Mouse (Mus musculus): Measurements from ENCODE around the gene Slc4a11. TPM values are rescaled to one million over a fixed set of nuclear protein-coding genes. Genes with fewer than 3 reads are reported as not detected.
A peak's percentile ranks its signal among the peaks of the same experiment; 100 is the strongest.

Gene Slc4a11
- polyA plus RNA-seq (2012; rRNA removed): 1.7 TPM in 2 replicates

DNA sequence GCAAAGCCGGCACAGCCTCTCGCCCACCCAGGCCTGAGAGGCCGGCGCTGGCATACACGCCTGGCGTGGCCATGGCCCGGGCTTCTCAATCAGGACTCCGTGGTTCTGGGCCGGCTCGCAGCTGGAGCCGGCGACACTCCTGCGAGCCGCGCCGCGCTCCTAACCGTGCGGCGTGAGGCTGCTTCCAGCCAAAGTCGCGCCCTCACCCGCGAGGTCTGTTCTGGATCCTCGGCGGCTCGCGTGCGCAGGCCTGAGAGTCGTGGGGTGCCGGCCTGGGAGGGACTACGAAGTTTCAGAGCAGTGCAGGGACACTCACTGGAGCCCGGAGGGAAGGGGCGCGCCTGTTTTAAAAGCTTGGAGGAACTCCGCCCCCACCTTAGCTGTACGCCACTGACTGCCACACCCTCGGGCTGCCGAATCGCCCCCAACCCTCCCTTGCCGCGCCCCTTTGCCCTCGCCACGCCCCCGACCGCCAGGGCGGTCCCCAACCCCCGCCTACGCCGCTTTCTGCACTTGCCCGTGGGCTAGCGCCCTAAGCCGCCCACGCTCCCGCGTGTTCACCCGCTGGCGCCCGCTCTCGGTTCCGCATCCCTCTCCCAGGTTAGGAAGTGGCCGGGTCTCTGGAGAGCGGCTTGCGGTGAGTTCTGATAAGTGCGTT, at the start of gene Slc4a11:
Slc4a11 (minus strand) TSS at position 367 of the 658 bp plus-strand sequence.
- TF ChIP-seq CTCF (IDR thresholded peaks at IDR 0.05; ENCODE audit: insufficient read depth, low read length) (no peak), POLR2A (IDR thresholded peaks at IDR 0.05; ENCODE audit: borderline replicate concordance, extremely low read depth, low read depth, low read length) (no peak)
- WGBS: under 1% methylated on average over 65 of the region's 65 CpGs
- Histone ChIP-seq H3K4me3 (replicated peaks; ENCODE audit: extremely low read depth, low read depth, low read length) (peak within 1 kb of the TSS; percentile 48), H3K4me1 (ENCODE audit: control insufficient read depth, insufficient read depth, low read length) (peaks cover 2% of the 10 kb centered on the region)
- DNase-seq: peak; percentile 69

DNA sequence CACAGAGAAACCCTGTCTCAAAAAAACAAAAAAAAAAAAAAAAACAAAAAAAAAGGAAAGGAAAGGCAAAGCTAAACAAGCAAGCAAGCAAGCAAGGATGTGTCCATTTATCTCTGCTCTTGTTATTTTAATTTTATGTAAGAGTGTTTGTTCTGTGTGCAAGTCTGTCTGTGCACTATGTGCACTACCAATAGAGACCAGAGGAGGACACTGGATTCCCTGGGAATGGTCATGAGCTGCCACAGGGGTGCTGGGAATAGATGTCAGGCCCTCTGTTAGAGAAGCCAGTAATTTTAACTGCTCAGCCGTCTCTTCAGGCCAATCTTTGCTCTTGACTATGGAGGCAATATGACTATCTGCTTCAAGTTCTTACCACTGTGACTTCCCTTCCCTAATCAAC, 46.3 kb upstream of the Slc4a11 start:
- no peak for DNase-seq
- WGBS: 96% methylated on average over 1 of the region's 1 CpGs
- Histone ChIP-seq H3K4me3 (replicated peaks; ENCODE audit: extremely low read depth, low read depth, low read length) (no peak overlapping the region), H3K4me1 (ENCODE audit: control insufficient read depth, insufficient read depth, low read length) (no peaks in the 10 kb centered on the region)
- TF ChIP-seq POLR2A (IDR thresholded peaks at IDR 0.05; ENCODE audit: borderline replicate concordance, extremely low read depth, low read depth, low read length) (no peak), CTCF (IDR thresholded peaks at IDR 0.05; ENCODE audit: insufficient read depth, low read length) (no peak)

DNA sequence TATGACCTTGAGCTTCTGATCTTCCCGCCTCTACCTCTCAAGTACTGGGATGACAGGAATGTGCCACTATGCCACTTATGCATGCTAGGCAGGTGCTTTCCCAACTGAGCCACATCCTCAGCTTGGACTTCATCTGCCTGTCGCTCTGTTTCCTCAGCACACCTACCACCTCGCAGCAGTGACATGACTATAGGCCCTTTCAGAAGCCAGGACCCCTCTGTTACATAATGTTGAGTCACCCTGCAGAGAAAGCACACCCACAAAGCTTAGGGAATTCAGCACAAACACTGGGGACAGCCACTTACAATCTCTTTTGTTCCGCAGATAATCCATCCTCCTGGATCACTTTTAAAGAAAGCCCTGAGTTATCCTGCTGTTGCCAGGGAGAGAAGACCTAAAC, 42.8 kb upstream of the Slc4a11 start:
- Histone ChIP-seq H3K4me3 (replicated peaks; ENCODE audit: extremely low read depth, low read depth, low read length) (no peak overlapping the region), H3K4me1 (ENCODE audit: control insufficient read depth, insufficient read depth, low read length) (no peaks in the 10 kb centered on the region)
- 62% methylated on average over 4 of the region's 4 CpGs for WGBS
- no peak for DNase-seq
- TF ChIP-seq CTCF (IDR thresholded peaks at IDR 0.05; ENCODE audit: insufficient read depth, low read length): no peak
- no peak for TF ChIP-seq POLR2A (IDR thresholded peaks at IDR 0.05; ENCODE audit: borderline replicate concordance, extremely low read depth, low read depth, low read length)

GRCm38 (mm10) chr2:130738019-130738418, 40.7 kb upstream of the Slc4a11 start:
- WGBS: 83% methylated on average over 6 of the region's 6 CpGs

DNA sequence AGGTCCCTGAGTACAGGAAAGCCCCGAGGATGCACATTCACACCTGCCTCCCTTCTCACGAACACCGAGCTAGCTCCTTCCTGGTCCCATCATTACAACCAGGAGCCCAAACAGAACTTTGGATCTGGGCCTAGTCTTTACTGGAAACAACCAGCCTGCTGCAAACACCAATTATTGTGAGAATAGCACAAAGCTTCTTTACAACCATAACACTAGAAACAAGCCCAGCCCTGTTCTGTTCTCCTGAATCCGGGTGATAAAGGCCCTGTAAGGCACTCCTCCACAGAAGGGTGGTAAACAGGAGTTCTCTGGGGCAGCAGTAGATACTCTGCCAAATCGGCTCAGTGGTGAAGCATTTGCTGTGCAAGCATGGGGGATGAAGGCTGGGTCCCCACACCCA, 38.0 kb upstream of the Slc4a11 start:
- 75% methylated on average over 5 of the region's 5 CpGs for WGBS
- no peak for DNase-seq
- Histone ChIP-seq H3K4me1 (ENCODE audit: control insufficient read depth, insufficient read depth, low read length) (no peaks in the 10 kb centered on the region), H3K4me3 (replicated peaks; ENCODE audit: extremely low read depth, low read depth, low read length) (no peak overlapping the region)
- no peak for TF ChIP-seq POLR2A (IDR thresholded peaks at IDR 0.05; ENCODE audit: borderline replicate concordance, extremely low read depth, low read depth, low read length)
- no peak for TF ChIP-seq CTCF (IDR thresholded peaks at IDR 0.05; ENCODE audit: insufficient read depth, low read length)

More at GRCm38 (mm10) chr2:130738019-130738418, 40.7 kb upstream of the Slc4a11 start:
- H3K4me3 ChIP-seq (replicated peaks; ENCODE audit: extremely low read depth, low read depth, low read length): no peak overlapping the region
- no peak for TF ChIP-seq CTCF (IDR thresholded peaks at IDR 0.05; ENCODE audit: insufficient read depth, low read length)
- TF ChIP-seq POLR2A (IDR thresholded peaks at IDR 0.05; ENCODE audit: borderline replicate concordance, extremely low read depth, low read depth, low read length): no peak
- DNase-seq: no peak
- no peaks in the 10 kb centered on the region for H3K4me1 ChIP-seq (ENCODE audit: control insufficient read depth, insufficient read depth, low read length)

- no peak overlapping the region for H3K4me3 ChIP-seq (replicated peaks; ENCODE audit: extremely low read depth, low read depth, low read length)
- no peaks in the 10 kb centered on the region for H3K4me1 ChIP-seq (ENCODE audit: control insufficient read depth, insufficient read depth, low read length)
- WGBS: 62% methylated on average over 3 of the region's 3 CpGs
- TF ChIP-seq POLR2A (IDR thresholded peaks at IDR 0.05; ENCODE audit: borderline replicate concordance, extremely low read depth, low read depth, low read length): no peak
- TF ChIP-seq CTCF (IDR thresholded peaks at IDR 0.05; ENCODE audit: insufficient read depth, low read length): no peak
- no peak for DNase-seq
These were observed 36.1 kb upstream of the Slc4a11 start for GRCm38 (mm10) chr2:130733444-130733843.

GRCm38 (mm10) chr2:130731855-130732254, 34.5 kb upstream of the Slc4a11 start:
- no peak overlapping the region for H3K4me3 ChIP-seq (replicated peaks; ENCODE audit: extremely low read depth, low read depth, low read length)
- DNase-seq: no peak
- 77% methylated on average over 5 of the region's 5 CpGs for WGBS
- no peaks in the 10 kb centered on the region for H3K4me1 ChIP-seq (ENCODE audit: control insufficient read depth, insufficient read depth, low read length)
- TF ChIP-seq CTCF (IDR thresholded peaks at IDR 0.05; ENCODE audit: insufficient read depth, low read length) (no peak), POLR2A (IDR thresholded peaks at IDR 0.05; ENCODE audit: borderline replicate concordance, extremely low read depth, low read depth, low read length) (no peak)

- no peak overlapping the region for H3K4me3 ChIP-seq (replicated peaks; ENCODE audit: extremely low read depth, low read depth, low read length)
- DNase-seq: no peak
- no peaks in the 10 kb centered on the region for H3K4me1 ChIP-seq (ENCODE audit: control insufficient read depth, insufficient read depth, low read length)
- WGBS: 80% methylated on average over 9 of the region's 9 CpGs
- TF ChIP-seq POLR2A (IDR thresholded peaks at IDR 0.05; ENCODE audit: borderline replicate concordance, extremely low read depth, low read depth, low read length) (no peak), CTCF (IDR thresholded peaks at IDR 0.05; ENCODE audit: insufficient read depth, low read length) (no peak)
These were observed 33.4 kb upstream of the Slc4a11 start for GRCm38 (mm10) chr2:130730746-130731145.

DNA sequence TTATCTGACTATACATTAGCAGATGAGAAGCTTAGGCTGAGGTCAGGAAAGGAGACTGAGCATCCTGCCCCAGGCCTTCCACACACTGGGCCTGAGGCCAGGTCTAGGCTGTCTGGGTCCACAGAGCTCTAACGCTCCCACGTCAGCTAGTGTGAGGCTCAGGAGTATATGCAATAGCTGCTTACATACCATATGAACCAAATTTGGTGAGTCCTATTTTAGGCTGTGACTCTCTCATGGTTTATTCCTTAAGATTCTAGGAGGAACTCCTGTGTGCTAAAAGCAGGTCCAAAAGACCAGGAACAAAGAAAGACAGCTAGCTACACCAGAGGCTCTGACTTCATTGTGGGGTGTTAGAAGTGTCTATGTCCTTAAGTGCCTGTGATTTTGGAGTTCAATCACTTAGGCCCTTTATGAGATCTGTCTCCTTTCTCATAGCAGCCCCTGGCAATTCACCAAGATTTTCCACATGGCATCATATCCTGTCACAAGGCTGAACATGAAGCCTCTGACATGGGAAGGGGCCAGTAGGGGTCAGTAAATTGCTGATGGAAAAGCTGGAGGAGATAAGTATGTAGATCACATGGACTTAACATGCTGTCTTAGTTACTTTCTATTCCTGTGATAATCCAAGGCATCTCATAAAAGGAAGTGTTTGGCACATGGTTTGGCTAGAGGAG, 31.7 kb upstream of the Slc4a11 start:
- WGBS: 86% methylated on average over 2 of the region's 2 CpGs
- no peak for TF ChIP-seq POLR2A (IDR thresholded peaks at IDR 0.05; ENCODE audit: borderline replicate concordance, extremely low read depth, low read depth, low read length)
- no peak for TF ChIP-seq CTCF (IDR thresholded peaks at IDR 0.05; ENCODE audit: insufficient read depth, low read length)
- Histone ChIP-seq H3K4me1 (ENCODE audit: control insufficient read depth, insufficient read depth, low read length) (no peaks in the 10 kb centered on the region), H3K4me3 (replicated peaks; ENCODE audit: extremely low read depth, low read depth, low read length) (no peak overlapping the region)
- DNase-seq: no peak

DNA sequence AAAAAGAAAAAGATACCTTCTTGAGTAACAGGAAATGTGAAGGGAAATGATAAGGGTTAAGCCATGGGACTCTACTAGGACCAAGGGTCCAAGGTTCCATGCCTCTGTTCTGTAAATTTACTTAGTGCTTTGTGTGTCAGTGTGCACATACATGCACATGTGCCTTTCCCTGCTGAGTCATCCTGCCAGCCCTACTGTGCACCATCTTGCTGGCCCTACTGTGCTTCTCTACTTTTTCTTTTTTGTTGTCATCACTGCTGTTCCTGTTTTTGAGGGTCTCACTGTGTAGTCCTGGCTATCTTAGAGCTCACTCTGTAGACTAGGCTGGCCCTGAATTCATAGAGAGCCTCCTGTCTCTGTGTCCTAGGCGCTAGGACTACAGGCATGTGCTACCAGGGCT, 30.4 kb upstream of the Slc4a11 start:
- WGBS: 92% methylated on average over 1 of the region's 1 CpGs
- no peak for DNase-seq
- no peaks in the 10 kb centered on the region for H3K4me1 ChIP-seq (ENCODE audit: control insufficient read depth, insufficient read depth, low read length)
- H3K4me3 ChIP-seq (replicated peaks; ENCODE audit: extremely low read depth, low read depth, low read length): no peak overlapping the region
- TF ChIP-seq CTCF (IDR thresholded peaks at IDR 0.05; ENCODE audit: insufficient read depth, low read length) (no peak), POLR2A (IDR thresholded peaks at IDR 0.05; ENCODE audit: borderline replicate concordance, extremely low read depth, low read depth, low read length) (no peak)

Data from lung, adult 2 months (tissue).